Mouse (Mus musculus) cerebellum, adult 9-11 months (tissue): ENCODE measurements around the gene Znrf3.
A peak's percentile ranks its signal among the peaks of the same experiment; 100 is the strongest.

ENCODE experiments used
- DNase-seq: peaks from one replicate; pipeline ENCODE4 v3.0.0; 2022

Znrf3 gene

GRCm38 (mm10) chr11:5307024-5307905, 137.4 kb downstream of the Znrf3 start:
- no peak for DNase-seq

- no peak for DNase-seq
These were observed 138.6 kb downstream of the Znrf3 start for GRCm38 (mm10) chr11:5306017-5306416.

GRCm38 (mm10) chr11:5304526-5304925, 140.1 kb downstream of the Znrf3 start:
- DNase-seq = no peak

DNA sequence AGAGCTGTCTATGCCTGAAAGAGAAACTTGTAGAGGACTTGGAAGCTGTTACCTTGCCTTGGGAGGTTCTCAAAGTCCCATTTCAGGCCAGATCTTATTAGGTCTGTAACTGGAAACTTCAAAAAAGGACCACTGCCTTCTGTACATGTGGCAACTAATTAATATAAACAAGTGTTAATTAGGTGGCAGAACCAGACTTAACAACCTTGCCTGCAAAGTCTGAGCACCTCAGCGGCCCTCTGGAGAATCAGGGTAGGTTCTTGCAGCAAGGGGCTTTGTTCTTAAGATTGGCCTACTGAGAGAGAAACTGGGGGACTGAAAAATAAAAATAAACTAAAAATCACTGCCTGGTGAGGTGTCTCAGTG, 146.7 kb downstream of the Znrf3 start:
- no peak for DNase-seq

DNA sequence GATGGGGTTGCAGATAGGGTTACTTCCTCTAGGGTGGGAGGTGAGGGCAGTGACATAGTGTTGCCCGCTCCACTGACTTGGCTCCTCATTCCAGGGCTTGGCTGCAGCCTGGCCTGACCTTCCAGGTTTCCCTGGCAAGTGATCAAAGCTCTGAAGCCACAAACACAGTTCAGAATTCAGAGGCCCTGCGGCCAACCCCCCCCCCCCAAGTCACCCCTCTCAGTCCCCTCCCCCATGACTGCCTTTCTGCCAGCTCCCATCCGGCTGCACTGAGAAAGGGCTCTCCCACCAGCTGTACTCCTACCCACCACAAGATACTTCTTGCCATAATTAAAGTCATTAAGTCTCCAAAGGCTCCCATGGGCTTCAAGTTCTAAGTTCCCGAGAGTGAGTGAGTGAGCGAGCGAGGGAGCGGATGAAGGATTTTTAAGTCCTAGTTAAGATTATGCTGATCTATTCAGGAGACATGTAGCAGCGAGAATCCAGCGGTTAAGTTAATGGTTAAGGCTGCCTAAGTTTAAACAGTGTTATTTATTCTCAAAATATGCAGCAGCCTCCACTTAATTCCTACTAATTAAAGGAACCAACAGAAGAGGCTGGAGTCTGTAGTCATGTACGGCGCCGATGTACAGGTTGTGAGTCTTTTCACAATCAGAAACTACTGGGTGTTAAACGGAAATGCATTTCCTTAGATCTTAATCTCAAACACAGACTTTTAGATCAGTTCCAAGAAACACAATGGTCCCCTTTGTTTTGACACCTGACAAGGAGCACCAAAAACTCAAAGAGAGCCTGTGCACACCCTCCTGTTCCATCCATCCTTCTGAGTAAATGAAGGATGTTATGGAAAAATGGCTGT, 147.3 kb downstream of the Znrf3 start:
- peak; percentile 23 for DNase-seq

GRCm38 (mm10) chr11:5296576-5297115, 148.0 kb downstream of the Znrf3 start:
- no peak for DNase-seq

- no peak for DNase-seq
These were observed 149.8 kb downstream of the Znrf3 start for GRCm38 (mm10) chr11:5294805-5295204.

GRCm38 (mm10) chr11:5290691-5291090, 154.0 kb downstream of the Znrf3 start:
- peak; percentile 53 for DNase-seq

GRCm38 (mm10) chr11:5289826-5290580, 154.6 kb downstream of the Znrf3 start:
- no peak for DNase-seq

DNA sequence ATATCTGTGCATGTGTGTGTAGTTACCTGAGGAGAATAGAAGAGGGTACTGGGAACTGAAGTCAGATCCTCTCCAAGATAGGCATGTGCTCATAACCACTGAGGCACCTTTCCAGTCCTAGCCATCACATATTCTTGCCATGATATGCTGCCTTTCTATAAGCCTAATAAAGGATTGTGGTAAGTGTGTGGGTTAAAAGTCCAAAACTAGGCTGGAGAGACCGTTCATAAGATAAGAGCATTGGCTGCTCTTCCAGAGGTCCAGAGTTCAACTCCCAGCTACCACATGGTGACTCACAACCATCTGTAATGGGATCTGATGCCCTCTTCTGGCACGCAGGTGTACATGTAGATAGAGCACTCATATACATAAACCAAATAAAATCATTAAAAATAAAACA, 160.7 kb downstream of the Znrf3 start:
- DNase-seq = no peak

DNA sequence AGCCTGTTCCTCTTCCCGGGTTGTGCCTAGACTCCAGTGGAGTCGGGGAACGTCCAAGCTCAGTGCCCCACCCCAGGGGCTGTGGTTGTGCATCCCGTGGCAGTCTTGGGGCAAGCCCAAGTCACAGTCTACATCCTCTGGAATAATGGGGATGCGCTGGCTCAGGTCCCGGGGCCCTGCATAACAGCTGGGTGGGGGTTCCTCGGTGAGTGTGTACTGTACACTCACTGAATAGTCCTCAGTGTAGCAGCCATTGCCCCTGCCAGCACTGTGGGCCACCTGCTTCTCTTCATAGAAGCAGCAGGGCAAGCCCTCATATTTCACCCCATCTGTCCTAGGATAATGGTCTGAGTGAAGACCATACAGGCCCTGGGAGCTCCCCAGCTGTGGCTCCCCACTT, 163.7 kb downstream of the Znrf3 start:
- no peak for DNase-seq

- no peak for DNase-seq
These were observed 166.2 kb downstream of the Znrf3 start for GRCm38 (mm10) chr11:5278463-5278862.

DNA sequence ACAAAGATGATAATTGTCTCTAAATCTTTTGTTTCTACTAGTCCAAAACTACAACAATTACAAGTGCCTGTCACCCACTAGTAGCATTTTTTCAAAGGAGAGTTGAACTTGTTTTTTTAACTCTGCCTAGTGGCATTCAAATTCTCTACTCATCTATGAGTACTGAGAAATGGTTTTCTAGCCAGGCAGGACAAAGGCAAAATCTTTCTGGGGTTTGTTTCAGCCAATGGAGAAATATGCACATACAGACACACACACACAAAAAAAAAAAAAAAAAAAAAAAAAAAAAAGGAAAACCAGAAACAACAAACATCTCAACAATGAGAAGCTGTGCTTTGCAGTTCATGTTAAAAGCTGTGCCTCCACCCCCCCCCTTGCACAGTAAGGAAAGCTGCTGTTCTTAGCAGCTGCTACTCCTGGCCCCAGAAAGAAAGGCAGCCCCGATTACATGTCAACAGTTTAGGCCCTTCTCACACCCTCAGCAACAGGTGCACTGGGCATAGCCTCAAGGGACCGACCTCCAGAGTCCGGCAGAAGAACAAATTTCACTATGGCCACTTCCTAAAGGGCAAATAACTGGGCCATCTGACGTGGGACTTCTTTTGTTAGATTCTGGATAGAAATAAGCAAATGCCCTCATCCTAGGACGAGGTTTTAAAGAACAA, 167.2 kb downstream of the Znrf3 start:
- no peak for DNase-seq

GRCm38 (mm10) chr11:5275216-5275615, 169.4 kb downstream of the Znrf3 start:
- DNase-seq = no peak

DNA sequence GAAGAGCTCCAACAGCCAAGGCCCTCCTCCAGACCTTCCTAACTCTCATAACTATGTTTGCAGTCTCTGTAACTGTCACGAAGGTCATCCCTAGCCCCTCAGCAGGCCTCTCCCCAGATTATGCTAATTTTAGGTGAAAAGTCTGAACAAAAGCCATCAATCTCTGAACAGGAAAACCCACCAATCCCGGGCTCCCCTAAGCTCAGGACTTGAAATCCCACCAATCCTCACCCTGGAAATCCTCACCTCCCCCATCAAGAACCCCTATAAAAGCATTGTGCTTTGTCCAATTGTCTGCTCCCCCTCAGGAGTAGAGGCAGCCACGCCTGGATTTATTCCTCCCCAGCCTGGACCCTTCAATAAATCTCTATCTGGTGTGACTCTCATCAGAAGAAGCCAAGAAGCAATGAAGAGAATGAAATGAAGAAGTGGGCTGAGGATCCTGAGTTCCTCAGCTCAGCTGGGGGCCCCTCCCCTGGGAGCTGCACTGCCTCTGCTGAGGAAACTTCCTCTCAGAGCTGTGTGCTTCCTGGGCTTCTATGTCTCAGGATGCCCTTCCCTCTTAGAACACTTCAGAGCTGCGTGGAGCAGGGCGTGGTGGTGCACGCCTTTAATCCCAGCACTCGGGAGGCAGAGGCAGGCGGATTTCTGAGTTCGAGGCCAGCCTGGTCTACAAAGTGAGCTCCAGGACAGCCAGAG, 172.0 kb downstream of the Znrf3 start:
- no peak for DNase-seq

DNA sequence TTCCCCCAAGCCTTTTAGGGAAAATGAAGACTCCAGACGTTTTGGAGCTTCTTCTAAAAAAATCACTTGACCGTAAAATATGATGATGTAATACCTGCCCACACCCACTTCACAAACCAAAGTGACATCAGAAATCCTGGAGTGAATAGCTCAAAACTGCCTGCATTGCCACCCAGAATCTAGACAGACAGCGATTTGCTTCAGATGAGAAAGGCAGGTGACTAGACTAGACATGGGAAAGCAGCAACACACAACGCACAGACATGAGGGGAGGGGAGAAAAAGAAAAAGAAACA, 172.6 kb downstream of the Znrf3 start:
- DNase-seq = no peak

GRCm38 (mm10) chr11:5271274-5272065, 173.2 kb downstream of the Znrf3 start:
- no peak for DNase-seq

GRCm38 (mm10) chr11:5269846-5270461, 174.7 kb downstream of the Znrf3 start:
- DNase-seq = no peak

DNA sequence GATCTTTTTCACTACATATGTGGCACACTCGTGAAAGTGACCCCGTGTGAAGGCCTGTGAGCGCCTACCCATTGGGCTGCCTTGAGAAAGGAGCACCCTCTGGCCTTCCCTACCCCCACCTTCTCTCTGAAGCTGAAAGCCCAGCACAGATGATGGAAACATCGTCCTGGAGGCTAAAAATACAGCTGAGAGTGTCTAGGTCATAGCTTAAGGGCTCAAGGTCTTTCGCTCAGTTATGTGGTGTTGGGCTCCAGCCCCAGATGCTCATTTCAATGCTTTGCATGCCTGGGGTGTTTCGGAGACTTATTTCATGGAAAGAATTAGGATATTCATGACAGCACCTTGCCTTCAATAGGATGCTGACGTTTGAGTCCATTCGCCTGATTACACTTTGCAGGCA, 178.9 kb downstream of the Znrf3 start:
- no peak for DNase-seq

DNA sequence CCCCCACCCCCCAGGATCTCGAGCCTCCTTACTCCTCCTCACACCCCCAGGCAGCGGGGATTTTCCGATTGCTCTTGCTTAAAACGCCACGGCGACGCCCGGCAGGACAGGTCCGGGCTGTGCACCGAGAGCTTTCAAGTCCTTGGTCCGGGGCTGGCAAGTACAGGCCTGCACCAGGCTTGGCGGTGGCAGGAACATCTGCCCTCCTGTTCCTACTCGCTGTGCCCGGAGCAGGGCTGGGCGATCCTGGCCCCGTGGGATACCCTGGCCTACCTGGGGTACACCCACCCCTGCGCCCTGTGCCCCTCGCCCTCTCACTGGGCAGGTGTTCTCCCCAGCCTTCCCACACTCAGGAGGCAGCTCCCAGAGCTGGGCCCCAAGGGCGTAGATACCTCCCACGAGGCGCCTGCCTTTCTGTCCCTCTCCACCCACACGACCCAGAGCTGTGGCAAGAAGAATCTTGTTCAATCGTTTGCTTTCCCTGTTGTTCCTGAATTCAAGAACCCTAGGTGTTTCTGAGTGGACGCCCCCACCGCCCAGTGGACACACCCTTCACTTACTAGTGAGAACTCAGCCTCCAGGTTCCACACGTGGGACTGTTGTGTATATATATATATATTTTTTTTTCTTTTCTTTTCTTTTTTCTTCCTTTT, 181.4 kb downstream of the Znrf3 start:
- DNase-seq = peak; percentile 38
